Mouse (Mus musculus) stomach, embryonic 14.5 days (tissue): Measurements from ENCODE around the gene Cyp2b10. TPM values are rescaled to one million over a fixed set of nuclear protein-coding genes. Genes with fewer than 3 reads are reported as not detected.
A peak's percentile ranks its signal among the peaks of the same experiment; 100 is the strongest.
"Not testable (repeated sequence)": the region's sequence is repeated elsewhere in the genome, so short reads cannot be mapped to it uniquely, and the experiment has no call there.

Experiments used
- ATAC-seq: fragments of 200-750 bp; cut with Nextera tagmentation; 2 replicates; pipeline ENCODE4 v1.8.0; 2017; ENCODE audit warnings: low read depth, moderate TSS enrichment; ENCODE audit not compliant: insufficient number of reproducible peaks, insufficient read depth, low FRiP score
- H3K27ac ChIP-seq: fragments of 300-500 bp; sonication (generic); 2 replicates; pipeline ENCODE4 v1.5.1; 2014; ENCODE audit warnings: mild to moderate bottlenecking, low read length, moderate library complexity, mixed read lengths
- H3K27me3 ChIP-seq: fragments of 300-500 bp; sonication (generic); 2 replicates; pipeline ENCODE4 v1.6.1; 2014; ENCODE audit warnings: low read length, control low read depth, mixed read lengths; ENCODE audit not compliant: control insufficient read depth, insufficient read depth
- H3K36me3 ChIP-seq: fragments of 300-500 bp; sonication (generic); 2 replicates; pipeline ENCODE4 v1.6.1; 2014; ENCODE audit warnings: mild to moderate bottlenecking, control low read depth, low read length, moderate library complexity, mixed read lengths; ENCODE audit not compliant: control insufficient read depth, insufficient read depth
- H3K4me1 ChIP-seq: fragments of 300-500 bp; sonication (generic); 2 replicates; pipeline ENCODE4 v1.6.1; 2014; ENCODE audit warnings: low read length, control low read depth, mixed read lengths; ENCODE audit not compliant: control insufficient read depth, insufficient read depth
- H3K4me2 ChIP-seq: fragments of 300-500 bp; sonication (generic); replicated peaks from 2 replicates; pipeline ENCODE4 v1.6.1; 2014; ENCODE audit warnings: low read depth, low read length, control low read depth
- H3K4me3 ChIP-seq: fragments of 300-500 bp; sonication (generic); 2 replicates; pipeline ENCODE4 v1.5.1; 2014; ENCODE audit warnings: low read depth, low read length, control low read depth
- H3K9ac ChIP-seq: fragments of 300-500 bp; sonication (generic); replicated peaks from 2 replicates; pipeline ENCODE4 v1.6.1; 2014; ENCODE audit warnings: low read depth, mild to moderate bottlenecking, control low read depth, low read length, moderate library complexity, mixed read lengths
- H3K9me3 ChIP-seq: fragments of 300-500 bp; sonication (generic); 2 replicates; pipeline ENCODE4 v1.6.1; 2016; ENCODE audit warnings: low read depth, low read length, control low read depth; ENCODE audit not compliant: control insufficient read depth
- WGBS: fragments of 180-500 bp; shearing (Covaris S2); extraction: QIAGEN DNeasy Blood & Tissue Kit; methylation state at CpG from one replicate; pipeline ENCODE4 v1.1.7; 2014; 5-methylcytosine and 5-hydroxymethylcytosine counted together
- polyA plus RNA-seq: library from polyadenylated mRNA; unstranded; fragments of >200 nt; fragmentation: Nextera tagmentation; extraction: Ambion mirVana; gene quantifications from 2 replicates; pipeline ENCODE4 v1.2.1, GENCODE M21; 2014

Cyp2b10 gene
- polyA plus RNA-seq, 1 experiment from 2014 or later, result not detected

DNA sequence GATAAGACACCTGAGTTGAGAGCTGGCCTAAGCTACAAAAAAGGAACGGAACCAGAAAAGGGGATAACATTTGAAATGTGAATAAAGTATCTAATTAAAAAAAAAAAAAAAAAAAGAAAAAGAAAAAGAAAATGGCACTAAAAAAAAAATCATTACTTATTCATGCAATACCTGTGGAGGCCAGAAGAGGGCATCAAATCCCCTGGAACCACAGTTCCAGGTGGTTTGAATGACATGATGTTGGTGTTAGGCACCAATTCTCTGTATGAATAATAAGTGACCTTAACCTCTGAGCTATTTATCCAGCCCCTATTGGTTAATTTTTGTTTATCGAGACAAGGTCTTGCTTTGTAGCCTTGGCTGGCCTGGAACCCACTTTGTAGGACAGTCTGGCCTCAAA, 27.6 kb upstream of the Cyp2b10 start:
- no peak overlapping the region for H3K27ac ChIP-seq
- no peak overlapping the region for H3K9ac ChIP-seq
- no peak overlapping the region for H3K4me3 ChIP-seq
- H3K36me3 ChIP-seq, result no peaks in the 10 kb centered on the region
- H3K27me3 ChIP-seq, result no peaks in the 10 kb centered on the region
- 78% methylated on average over 2 of the region's 2 CpGs for WGBS
- H3K4me2 ChIP-seq, result no peak overlapping the region
- no peaks in the 10 kb centered on the region for H3K9me3 ChIP-seq
- H3K4me1 ChIP-seq, result no peaks in the 10 kb centered on the region
- no peak for ATAC-seq

- no peak overlapping the region for H3K27ac ChIP-seq
- no peaks in the 10 kb centered on the region for H3K4me1 ChIP-seq
- no peaks in the 10 kb centered on the region for H3K27me3 ChIP-seq
- H3K9me3 ChIP-seq, result no peaks in the 10 kb centered on the region
- no peaks in the 10 kb centered on the region for H3K36me3 ChIP-seq
- H3K9ac ChIP-seq, result no peak overlapping the region
- no peak overlapping the region for H3K4me2 ChIP-seq
- H3K4me3 ChIP-seq, result no peak overlapping the region
- ATAC-seq, result no peak
Observed at GRCm38 (mm10) chr7:25872624-25873023, 24.8 kb upstream of the Cyp2b10 start.

DNA sequence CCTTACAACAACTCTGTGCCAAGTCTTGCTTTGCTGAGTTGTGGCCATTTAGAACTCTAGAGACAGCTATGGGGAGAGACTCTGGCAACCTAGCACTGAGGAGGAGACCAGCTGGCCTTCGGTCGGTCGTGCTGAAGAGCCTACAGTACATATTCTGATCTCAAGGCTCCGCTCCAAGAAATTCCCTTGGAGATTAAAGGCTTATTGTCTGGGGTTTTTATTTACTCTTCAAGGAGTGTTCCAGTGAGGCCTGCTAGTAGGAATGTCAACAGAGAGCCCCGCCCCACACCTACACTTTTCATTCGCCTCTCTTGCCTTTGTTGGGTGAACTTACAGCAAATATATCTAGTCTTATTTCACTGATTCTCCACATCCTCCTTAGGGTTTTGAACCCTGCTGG, 18.7 kb upstream of the Cyp2b10 start:
- Histone ChIP-seq H3K9me3 (no peaks in the 10 kb centered on the region), H3K27me3 (no peaks in the 10 kb centered on the region), H3K9ac (no peak overlapping the region), H3K36me3 (no peaks in the 10 kb centered on the region), H3K4me2 (no peak overlapping the region), H3K4me3 (no peak overlapping the region), H3K27ac (no peak overlapping the region), H3K4me1 (no peaks in the 10 kb centered on the region)
- WGBS, result 39% methylated on average over 6 of the region's 6 CpGs
- ATAC-seq, result peak; percentile 88

GRCm38 (mm10) chr7:25880721-25881120, 16.7 kb upstream of the Cyp2b10 start:
- H3K4me1 ChIP-seq, H3K9ac ChIP-seq, H3K4me3 ChIP-seq, H3K36me3 ChIP-seq, H3K9me3 ChIP-seq, H3K4me2 ChIP-seq, ATAC-seq, H3K27ac ChIP-seq, H3K27me3 ChIP-seq: not testable (repeated sequence)
- 17% methylated on average over 7 of the region's 7 CpGs for WGBS

DNA sequence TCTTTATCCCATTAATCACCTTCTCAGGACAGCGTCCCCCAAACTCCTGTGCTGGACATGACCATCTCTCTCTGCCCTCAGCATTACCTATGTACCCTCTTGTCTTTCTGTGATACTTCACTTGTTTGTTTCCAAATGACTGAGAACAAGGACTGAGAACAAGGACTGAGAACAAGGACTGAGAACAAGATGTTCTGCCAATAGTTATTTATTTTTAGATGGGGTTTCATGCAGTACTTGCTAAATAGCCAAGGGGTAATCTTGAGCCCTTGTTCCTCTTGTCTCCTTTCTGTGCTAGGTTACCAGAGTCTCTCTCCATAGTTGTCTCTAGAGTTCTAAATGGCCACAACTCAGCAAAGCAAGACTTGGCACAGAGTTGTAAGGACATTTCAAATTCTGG, 13.1 kb upstream of the Cyp2b10 start:
- Histone ChIP-seq H3K27me3 (no peaks in the 10 kb centered on the region), H3K9ac (no peak overlapping the region), H3K36me3 (no peaks in the 10 kb centered on the region), H3K4me3 (no peak overlapping the region), H3K4me1 (no peaks in the 10 kb centered on the region), H3K4me2 (no peak overlapping the region), H3K9me3 (no peaks in the 10 kb centered on the region), H3K27ac (no peak overlapping the region)
- ATAC-seq, result no peak
- 68% methylated on average over 1 of the region's 1 CpGs for WGBS

- 88% methylated on average over 3 of the region's 3 CpGs for WGBS
Observed at GRCm38 (mm10) chr7:25887758-25888157, 9.7 kb upstream of the Cyp2b10 start.

GRCm38 (mm10) chr7:25893159-25893558, 4.3 kb upstream of the Cyp2b10 start:
- Histone ChIP-seq H3K4me2 (no peak overlapping the region), H3K4me3 (no peak overlapping the region), H3K9ac (no peak overlapping the region), H3K9me3 (no peaks in the 10 kb centered on the region), H3K27me3 (no peaks in the 10 kb centered on the region), H3K4me1 (no peaks in the 10 kb centered on the region), H3K27ac (no peak overlapping the region), H3K36me3 (no peaks in the 10 kb centered on the region)
- WGBS, result 79% methylated on average over 5 of the region's 5 CpGs
- ATAC-seq, result no peak

More at GRCm38 (mm10) chr7:25887758-25888157, 9.7 kb upstream of the Cyp2b10 start:
- Histone ChIP-seq H3K4me3 (no peak overlapping the region), H3K4me2 (no peak overlapping the region), H3K9me3 (no peaks in the 10 kb centered on the region), H3K27ac (no peak overlapping the region), H3K4me1 (no peaks in the 10 kb centered on the region), H3K36me3 (no peaks in the 10 kb centered on the region), H3K9ac (no peak overlapping the region), H3K27me3 (no peaks in the 10 kb centered on the region)
- ATAC-seq, result no peak

- 75% methylated on average over 1 of the region's 1 CpGs for WGBS
- no peak for ATAC-seq
- Histone ChIP-seq H3K4me2 (no peak overlapping the region), H3K9me3 (no peaks in the 10 kb centered on the region), H3K27me3 (no peaks in the 10 kb centered on the region), H3K36me3 (no peaks in the 10 kb centered on the region), H3K4me1 (no peaks in the 10 kb centered on the region), H3K9ac (no peak overlapping the region), H3K4me3 (no peak overlapping the region), H3K27ac (no peak overlapping the region)
Observed at GRCm38 (mm10) chr7:25895162-25895561, 2.3 kb upstream of the Cyp2b10 start.

DNA sequence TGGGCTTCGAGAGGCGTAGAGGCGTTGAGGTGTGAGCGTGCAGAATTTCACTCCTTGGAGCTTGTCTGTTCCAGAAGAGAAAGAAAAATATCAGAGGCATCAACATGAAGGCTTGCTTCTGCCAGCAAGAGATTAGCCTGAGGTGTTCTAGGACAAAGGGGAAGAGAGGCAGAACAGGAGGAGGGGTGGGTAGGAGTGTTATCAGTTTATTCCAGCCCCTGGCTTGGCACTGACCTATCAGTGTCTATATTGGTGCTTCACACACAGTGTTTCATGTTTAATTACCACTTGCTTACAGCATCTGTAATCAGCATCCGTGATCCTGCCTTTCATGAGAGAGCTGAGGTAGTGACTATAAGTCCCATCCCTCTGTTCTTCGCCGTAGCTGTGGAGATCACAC, 644 bp downstream of the Cyp2b10 start:
- no peaks in the 10 kb centered on the region for H3K36me3 ChIP-seq
- no peak overlapping the region for H3K4me3 ChIP-seq
- H3K27me3 ChIP-seq, result no peaks in the 10 kb centered on the region
- no peaks in the 10 kb centered on the region for H3K4me1 ChIP-seq
- no peak for ATAC-seq
- no peak overlapping the region for H3K27ac ChIP-seq
- H3K9ac ChIP-seq, result no peak overlapping the region
- 87% methylated on average over 7 of the region's 7 CpGs for WGBS
- H3K4me2 ChIP-seq, result no peak overlapping the region
- H3K9me3 ChIP-seq, result no peaks in the 10 kb centered on the region
